Mouse (Mus musculus): Measurements from ENCODE around the gene Lasp1.

DNA sequence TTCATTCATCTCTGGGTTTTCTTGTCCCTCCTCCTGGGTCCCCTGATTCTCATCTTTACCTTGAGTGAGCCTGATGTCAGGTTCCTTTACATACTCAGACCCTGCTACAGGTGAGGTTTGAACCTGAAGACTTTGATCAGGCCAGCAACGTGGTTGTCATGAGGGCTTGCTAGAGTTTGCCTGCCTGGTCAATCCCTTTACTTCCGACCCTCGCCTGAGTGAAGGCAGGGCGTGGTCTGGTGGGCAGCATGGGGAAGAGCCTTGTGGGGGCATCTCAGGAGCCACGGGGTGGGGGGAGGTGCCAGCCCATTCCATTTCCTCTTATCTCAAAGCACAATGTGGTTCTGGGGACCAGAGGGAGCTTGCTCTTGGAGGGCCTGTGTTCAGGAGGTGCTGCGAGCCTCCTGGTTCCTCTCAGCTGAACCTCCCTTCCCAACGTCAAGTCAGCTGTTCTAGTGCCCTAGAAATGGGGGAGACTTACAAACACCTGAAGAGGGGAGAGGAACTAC is 38.9 kb downstream of the Lasp1 start:
- TF ChIP-seq CTCF (IDR thresholded peaks at IDR 0.05) (no peak), POLR2A (IDR thresholded peaks at IDR 0.05; ENCODE audit: insufficient read depth, low read depth, low read length) (no peak), EP300 (IDR thresholded peaks at IDR 0.05; ENCODE audit: insufficient read depth, low read depth, low read length) (no peak)
